Mouse (Mus musculus): ENCODE measurements around the gene Ehd3. TPM values are rescaled to one million over a fixed set of nuclear protein-coding genes. Genes with fewer than 3 reads are reported as not detected.
"Not testable (repeated sequence)": the region's sequence is repeated elsewhere in the genome, so short reads cannot be mapped to it uniquely, and the experiment has no call there.

Gene Ehd3
- polyA plus RNA-seq, 1 experiment from 2014 or later: 4.4 TPM

- WGBS (ENCODE audit: insufficient replicate concordance): 78% methylated on average over 3 of the region's 3 CpGs
These were observed 29.5 kb downstream of the Ehd3 start for GRCm38 (mm10) chr17:73833474-73833873.

GRCm38 (mm10) chr17:73836601-73837000, 32.7 kb downstream of the Ehd3 start:
- H3K9ac ChIP-seq (ENCODE audit: low read depth, low read length): no peak overlapping the region
- 93% methylated on average over 3 of the region's 3 CpGs for WGBS (ENCODE audit: insufficient replicate concordance)

More at GRCm38 (mm10) chr17:73833474-73833873, 29.5 kb downstream of the Ehd3 start:
- Histone ChIP-seq H3K9ac (ENCODE audit: low read depth, low read length) (no peak overlapping the region), H3K4me1 (ENCODE audit: control insufficient read depth, insufficient read depth, low read length) (no peaks in the 10 kb centered on the region), H3K36me3 (ENCODE audit: control insufficient read depth, insufficient read depth, low read length) (no peaks in the 10 kb centered on the region), H3K27ac (ENCODE audit: low read depth, low read length) (no peak overlapping the region), H3K4me2 (no peak overlapping the region), H3K9me3 (replicated peaks; ENCODE audit: control insufficient read depth, low read length) (no peaks in the 10 kb centered on the region), H3K4me3 (ENCODE audit: low read depth, low read length) (no peak overlapping the region), H3K27me3 (ENCODE audit: control insufficient read depth, insufficient read depth, low read length) (no peaks in the 10 kb centered on the region)
- no peak for ATAC-seq (replicated peaks; ENCODE audit: insufficient number of reproducible peaks, low FRiP score, low TSS enrichment)

GRCm38 (mm10) chr17:73837244-73837643, 33.3 kb downstream of the Ehd3 start:
- ATAC-seq (replicated peaks; ENCODE audit: insufficient number of reproducible peaks, low FRiP score, low TSS enrichment): no peak
- Histone ChIP-seq H3K4me2 (no peak overlapping the region), H3K4me3 (ENCODE audit: low read depth, low read length) (no peak overlapping the region), H3K27ac (ENCODE audit: low read depth, low read length) (no peak overlapping the region), H3K36me3 (ENCODE audit: control insufficient read depth, insufficient read depth, low read length) (no peaks in the 10 kb centered on the region), H3K9ac (ENCODE audit: low read depth, low read length) (no peak overlapping the region), H3K27me3 (ENCODE audit: control insufficient read depth, insufficient read depth, low read length) (no peaks in the 10 kb centered on the region), H3K4me1 (ENCODE audit: control insufficient read depth, insufficient read depth, low read length) (0 out of 2 replicates have a peak, but pooled peaks cover 2% of the 10 kb centered on the region), H3K9me3 (replicated peaks; ENCODE audit: control insufficient read depth, low read length) (no peaks in the 10 kb centered on the region)
- 84% methylated on average over 4 of the region's 4 CpGs for WGBS (ENCODE audit: insufficient replicate concordance)

More at GRCm38 (mm10) chr17:73836601-73837000, 32.7 kb downstream of the Ehd3 start:
- Histone ChIP-seq H3K27me3 (ENCODE audit: control insufficient read depth, insufficient read depth, low read length) (no peaks in the 10 kb centered on the region), H3K9me3 (replicated peaks; ENCODE audit: control insufficient read depth, low read length) (no peaks in the 10 kb centered on the region), H3K4me3 (ENCODE audit: low read depth, low read length) (no peak overlapping the region), H3K27ac (ENCODE audit: low read depth, low read length) (no peak overlapping the region), H3K36me3 (ENCODE audit: control insufficient read depth, insufficient read depth, low read length) (no peaks in the 10 kb centered on the region), H3K4me2 (no peak overlapping the region), H3K4me1 (ENCODE audit: control insufficient read depth, insufficient read depth, low read length) (0 out of 2 replicates have a peak, but pooled peaks cover 2% of the 10 kb centered on the region)
- ATAC-seq (replicated peaks; ENCODE audit: insufficient number of reproducible peaks, low FRiP score, low TSS enrichment): no peak

- no peak for ATAC-seq (replicated peaks; ENCODE audit: insufficient number of reproducible peaks, low FRiP score, low TSS enrichment)
- Histone ChIP-seq H3K36me3 (ENCODE audit: control insufficient read depth, insufficient read depth, low read length) (no peaks in the 10 kb centered on the region), H3K4me3 (ENCODE audit: low read depth, low read length) (no peak overlapping the region)
These were observed 35.3 kb downstream of the Ehd3 start for GRCm38 (mm10) chr17:73839086-73839835.

GRCm38 (mm10) chr17:73839876-73840275, 35.9 kb downstream of the Ehd3 start:
- H3K27ac ChIP-seq (ENCODE audit: low read depth, low read length); H3K9me3 ChIP-seq (replicated peaks; ENCODE audit: control insufficient read depth, low read length); H3K4me2 ChIP-seq; H3K27me3 ChIP-seq (ENCODE audit: control insufficient read depth, insufficient read depth, low read length); H3K9ac ChIP-seq (ENCODE audit: low read depth, low read length); H3K4me1 ChIP-seq (ENCODE audit: control insufficient read depth, insufficient read depth, low read length); ATAC-seq (replicated peaks; ENCODE audit: insufficient number of reproducible peaks, low FRiP score, low TSS enrichment); H3K4me3 ChIP-seq (ENCODE audit: low read depth, low read length); H3K36me3 ChIP-seq (ENCODE audit: control insufficient read depth, insufficient read depth, low read length): not testable (repeated sequence)
- WGBS (ENCODE audit: insufficient replicate concordance): 33% methylated on average over 1 of the region's 1 CpGs

More at GRCm38 (mm10) chr17:73839086-73839835, 35.3 kb downstream of the Ehd3 start:
- WGBS (ENCODE audit: insufficient replicate concordance): 35% methylated on average over 3 of the region's 3 CpGs
- H3K4me1 ChIP-seq (ENCODE audit: control insufficient read depth, insufficient read depth, low read length): 0 out of 2 replicates have a peak, but pooled peaks cover 2% of the 10 kb centered on the region
- no peak overlapping the region for H3K4me2 ChIP-seq
- no peak overlapping the region for H3K9ac ChIP-seq (ENCODE audit: low read depth, low read length)
- no peaks in the 10 kb centered on the region for H3K27me3 ChIP-seq (ENCODE audit: control insufficient read depth, insufficient read depth, low read length)
- no peaks in the 10 kb centered on the region for H3K9me3 ChIP-seq (replicated peaks; ENCODE audit: control insufficient read depth, low read length)
- H3K27ac ChIP-seq (ENCODE audit: low read depth, low read length): no peak overlapping the region

GRCm38 (mm10) chr17:73842963-73843362, 39.0 kb downstream of the Ehd3 start:
- Histone ChIP-seq H3K27ac (ENCODE audit: low read depth, low read length) (no peak overlapping the region), H3K4me2 (no peak overlapping the region), H3K9me3 (replicated peaks; ENCODE audit: control insufficient read depth, low read length) (no peaks in the 10 kb centered on the region), H3K4me3 (ENCODE audit: low read depth, low read length) (no peak overlapping the region), H3K9ac (ENCODE audit: low read depth, low read length) (no peak overlapping the region), H3K27me3 (ENCODE audit: control insufficient read depth, insufficient read depth, low read length) (no peaks in the 10 kb centered on the region), H3K4me1 (ENCODE audit: control insufficient read depth, insufficient read depth, low read length) (0 out of 2 replicates have a peak, but pooled peaks cover 2% of the 10 kb centered on the region), H3K36me3 (ENCODE audit: control insufficient read depth, insufficient read depth, low read length) (no peaks in the 10 kb centered on the region)
- WGBS (ENCODE audit: insufficient replicate concordance): 67% methylated on average over 1 of the region's 1 CpGs
- no peak for ATAC-seq (replicated peaks; ENCODE audit: insufficient number of reproducible peaks, low FRiP score, low TSS enrichment)

- no peaks in the 10 kb centered on the region for H3K4me1 ChIP-seq (ENCODE audit: control insufficient read depth, insufficient read depth, low read length)
- no peak overlapping the region for H3K27ac ChIP-seq (ENCODE audit: low read depth, low read length)
- no peak overlapping the region for H3K4me2 ChIP-seq
- H3K4me3 ChIP-seq (ENCODE audit: low read depth, low read length): no peak overlapping the region
- H3K36me3 ChIP-seq (ENCODE audit: control insufficient read depth, insufficient read depth, low read length): no peaks in the 10 kb centered on the region
- 66% methylated on average over 3 of the region's 3 CpGs for WGBS (ENCODE audit: insufficient replicate concordance)
- no peak overlapping the region for H3K9ac ChIP-seq (ENCODE audit: low read depth, low read length)
- H3K27me3 ChIP-seq (ENCODE audit: control insufficient read depth, insufficient read depth, low read length): no peaks in the 10 kb centered on the region
- no peaks in the 10 kb centered on the region for H3K9me3 ChIP-seq (replicated peaks; ENCODE audit: control insufficient read depth, low read length)
- ATAC-seq (replicated peaks; ENCODE audit: insufficient number of reproducible peaks, low FRiP score, low TSS enrichment): no peak
These were observed 41.7 kb downstream of the Ehd3 start for GRCm38 (mm10) chr17:73845632-73846031.

- no peak for ATAC-seq (replicated peaks; ENCODE audit: insufficient number of reproducible peaks, low FRiP score, low TSS enrichment)
- Histone ChIP-seq H3K27ac (ENCODE audit: low read depth, low read length) (no peak overlapping the region), H3K4me3 (ENCODE audit: low read depth, low read length) (no peak overlapping the region), H3K9ac (ENCODE audit: low read depth, low read length) (no peak overlapping the region), H3K4me1 (ENCODE audit: control insufficient read depth, insufficient read depth, low read length) (no peaks in the 10 kb centered on the region), H3K36me3 (ENCODE audit: control insufficient read depth, insufficient read depth, low read length) (no peaks in the 10 kb centered on the region), H3K27me3 (ENCODE audit: control insufficient read depth, insufficient read depth, low read length) (no peaks in the 10 kb centered on the region), H3K9me3 (replicated peaks; ENCODE audit: control insufficient read depth, low read length) (no peaks in the 10 kb centered on the region), H3K4me2 (no peak overlapping the region)
- WGBS (ENCODE audit: insufficient replicate concordance): 70% methylated on average over 1 of the region's 1 CpGs
These were observed 43.5 kb downstream of the Ehd3 start for GRCm38 (mm10) chr17:73847399-73847798.

- Histone ChIP-seq H3K27me3 (ENCODE audit: control insufficient read depth, insufficient read depth, low read length) (no peaks in the 10 kb centered on the region), H3K27ac (ENCODE audit: low read depth, low read length) (no peak overlapping the region), H3K9me3 (replicated peaks; ENCODE audit: control insufficient read depth, low read length) (no peaks in the 10 kb centered on the region; the same call in 1 of the 2 replicates), H3K4me3 (ENCODE audit: low read depth, low read length) (no peak overlapping the region), H3K9ac (ENCODE audit: low read depth, low read length) (no peak overlapping the region), H3K4me1 (ENCODE audit: control insufficient read depth, insufficient read depth, low read length) (no peaks in the 10 kb centered on the region; the same call in 1 of the 2 replicates), H3K36me3 (ENCODE audit: control insufficient read depth, insufficient read depth, low read length) (no peaks in the 10 kb centered on the region), H3K4me2 (no peak overlapping the region)
- no peak for ATAC-seq (replicated peaks; ENCODE audit: insufficient number of reproducible peaks, low FRiP score, low TSS enrichment)
- 69% methylated on average over 11 of the region's 11 CpGs for WGBS (ENCODE audit: insufficient replicate concordance)
These were observed 49.1 kb downstream of the Ehd3 start for GRCm38 (mm10) chr17:73853041-73853440.

Data from heart, embryonic 11.5 days (tissue).